Mouse (Mus musculus): Measurements from ENCODE around the gene Ppfibp2.

- TF ChIP-seq CHD2 (IDR thresholded peaks at IDR 0.05; ENCODE audit: low read depth, low read length) (no peak), MAFK (IDR thresholded peaks at IDR 0.05; ENCODE audit: insufficient read depth, low read depth, low read length) (no peak), ZNF384 (IDR thresholded peaks at IDR 0.05; ENCODE audit: low read depth, low read length) (no peak)
These were observed 184.6 kb downstream of the Ppfibp2 start for GRCm38 (mm10) chr7:107779611-107780010.

Data from ES-E14 (cell line).